Mouse (Mus musculus): ENCODE measurements at regions not wholly inside any gene's neighbourhood (a gene's known extent, or its start where the extent isn't known, plus 50 kb on each side); places are given as distances from the start of the nearest gene placed in this dataset.

DNA sequence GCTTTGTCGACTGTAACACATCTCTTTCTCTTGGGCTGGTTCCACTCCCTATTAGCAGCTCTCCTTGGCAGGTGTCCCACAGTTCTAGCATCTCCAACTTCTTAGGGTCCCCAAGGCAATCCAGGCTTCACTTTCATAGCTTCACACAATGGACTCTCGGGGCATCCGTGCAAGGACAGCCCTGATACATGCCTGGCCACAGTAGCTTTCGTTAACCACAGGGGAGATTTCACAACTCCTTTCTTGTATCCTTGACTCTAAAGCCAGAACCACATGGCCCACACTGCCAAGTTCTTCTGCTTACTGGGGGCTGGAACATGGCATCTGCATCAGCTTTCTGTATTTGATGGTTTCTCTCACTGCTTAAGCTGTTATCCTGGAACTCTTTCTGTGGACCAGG lies 160.3 kb downstream of the Shq1 start:
- no peak for TF ChIP-seq EP300 (IDR thresholded peaks at IDR 0.05; ENCODE audit: low read depth)
- TF ChIP-seq CTCF (IDR thresholded peaks at IDR 0.05; ENCODE audit: low read depth): no peak

All from liver, postnatal 0 days (tissue).